Mouse (Mus musculus) G1E (cell line): ENCODE results near the gene Gtf2f1.

Experiments used
- CTCF ChIP-seq: IDR thresholded peaks from 2 replicates; pipeline ENCODE4 v1.5.1; 2012; ENCODE audit warnings: low read depth, low read length, inconsistent platforms, mixed read lengths
- GATA1 ChIP-seq: IDR thresholded peaks from 2 replicates; pipeline ENCODE4 v1.6.1; 2012; ENCODE audit warnings: borderline replicate concordance, low read length, inconsistent platforms, mixed read lengths
- TAL1 ChIP-seq: conservative IDR thresholded peaks from 2 replicates; pipeline ENCODE4 v1.6.1; 2012; ENCODE audit warnings: low read depth, low read length, inconsistent platforms, mixed read lengths

DNA sequence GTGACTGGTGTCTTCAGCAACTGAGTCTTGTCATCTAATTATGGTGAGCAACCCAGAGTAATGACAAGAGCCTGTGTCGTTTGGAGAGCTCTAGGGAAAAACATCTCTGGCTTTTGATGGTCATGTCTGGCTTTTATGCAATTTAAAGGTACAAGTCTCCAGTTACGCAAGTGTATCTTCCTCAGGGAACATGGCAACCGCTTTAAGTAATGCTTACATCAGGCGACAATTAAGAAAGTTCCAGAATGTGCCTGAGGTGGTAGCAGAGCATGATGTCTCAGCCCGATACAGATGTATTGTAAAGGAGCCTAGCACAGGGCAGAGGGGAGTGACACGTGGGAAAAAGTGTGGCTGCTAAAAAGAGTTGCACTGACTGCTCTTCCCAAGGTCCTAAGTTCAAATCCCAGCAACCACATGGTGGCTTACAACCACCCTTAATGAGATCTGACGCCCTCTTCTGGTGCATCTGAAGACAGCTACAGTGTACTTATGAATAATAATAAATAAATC, 22.1 kb downstream of the Gtf2f1 start:
- TF ChIP-seq TAL1 (no peak), GATA1 (no peak), CTCF (no peak)
